8 mouse cellular contexts compared by ENCODE assay signal in the genomic region with DNA sequence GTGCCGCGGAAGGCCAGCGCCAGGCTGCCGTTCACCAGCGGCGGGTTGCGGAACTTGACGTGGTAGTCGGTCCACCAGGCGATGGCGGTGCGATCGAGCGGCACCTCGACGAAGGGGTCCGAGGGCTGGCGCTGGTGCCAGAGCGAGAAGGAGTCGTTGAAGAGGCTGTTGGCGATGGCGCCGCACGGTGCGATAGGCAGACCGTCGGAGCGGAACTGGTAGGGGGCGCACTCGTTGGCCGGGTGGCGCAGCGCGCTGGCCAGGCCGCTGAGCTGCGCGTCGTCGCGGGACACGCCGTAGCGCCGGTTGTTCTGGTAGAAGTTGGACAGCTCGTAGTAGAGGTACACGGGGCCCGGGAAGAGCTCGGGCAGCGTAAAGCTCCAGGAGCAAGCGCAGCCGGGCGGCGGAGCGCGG. TPM values are rescaled to one million over a fixed set of nuclear protein-coding genes. Genes with fewer than 3 reads are reported as not detected.
DNase-seq lines count a peak whose midpoint lies in the region; ATAC-seq and TF ChIP-seq lines count a peak whose summit lies in the region.

No protein-coding gene starts in this region.

- no peak overlapping the region for H3K27ac ChIP-seq in heart, adult 2 months
- H3K27ac ChIP-seq in neural tube, embryonic 15.5 days (replicated peaks), result no peak overlapping the region

- no peaks in the 10 kb centered on the region for H3K36me3 ChIP-seq in heart, adult 2 months (ENCODE audit: control insufficient read depth, insufficient read depth, low read length)
- H3K36me3 ChIP-seq in neural tube, embryonic 15.5 days, result no peaks in the 10 kb centered on the region

- H3K9me3 ChIP-seq in neural tube, embryonic 15.5 days (replicated peaks), result no peaks in the 10 kb centered on the region

- no peak for TF ChIP-seq POLR2A in heart, adult 2 months (IDR thresholded peaks at IDR 0.05; ENCODE audit: insufficient read depth, low read depth, low read length)

- H3K27me3 ChIP-seq in heart, adult 2 months (ENCODE audit: control insufficient read depth, insufficient read depth, low read length), result peaks cover 15% of the 10 kb centered on the region
- peaks cover 87% of the 10 kb centered on the region for H3K27me3 ChIP-seq in neural tube, embryonic 15.5 days (replicated peaks)

- TF ChIP-seq CTCF in heart, adult 2 months (IDR thresholded peaks at IDR 0.05), result peak; percentile 56

- H3K9ac ChIP-seq in heart, adult 2 months (ENCODE audit: low read depth, low read length), result peak overlapping the region; percentile 48
- H3K9ac ChIP-seq in neural tube, embryonic 15.5 days (replicated peaks), result 0 out of 2 replicates have a peak overlapping the region, but pooled peaks have one; percentile 7

- peak overlapping the region; percentile 59 for H3K4me2 ChIP-seq in neural tube, embryonic 15.5 days

- peak; percentile 47; the same call in 1 of the 2 replicates for ATAC-seq in neural tube, embryonic 15.5 days (ENCODE audit: low FRiP score)

- no peak for TF ChIP-seq EP300 in heart, adult 2 months (IDR thresholded peaks at IDR 0.05; ENCODE audit: insufficient read depth, low read depth, low read length)

- intact Hi-C loops in heart, adult 2 months (cut with DNase I), result no loop called here

- DNase-seq in Muller cell, postnatal 12 days (ENCODE audit: inconsistent ontology term), result peak; percentile 32
- DNase-seq in embryo, embryonic 10 days (ENCODE audit: low spot score), result peak; percentile 77
- peak; percentile 44 to 57 for DNase-seq in heart, adult 2 months
- peak; percentile 27 for DNase-seq in kidney, adult 11 months
- peak; percentile 50 for DNase-seq in lung, adult 18-20 months
- DNase-seq in cerebellum, adult 9-11 months, result no peak
- DNase-seq in layer of hippocampus, postnatal 36 days, result no peak

- H3K79me2 ChIP-seq in heart, adult 2 months (replicated peaks; ENCODE audit: control insufficient read depth, insufficient read depth, low read length), result no peaks in the 10 kb centered on the region

- 2% methylated on average over 55 of the region's 55 CpGs for WGBS in heart, adult 2 months
- WGBS in neural tube, embryonic 15.5 days, result 2% methylated on average over 55 of the region's 55 CpGs

- no peaks in the 10 kb centered on the region for H3K4me1 ChIP-seq in heart, adult 2 months (ENCODE audit: control insufficient read depth, insufficient read depth, low read length)
- H3K4me1 ChIP-seq in neural tube, embryonic 15.5 days, result peaks cover 14% of the 10 kb centered on the region

- peak overlapping the region; percentile 54 for H3K4me3 ChIP-seq in heart, adult 2 months
- H3K4me3 ChIP-seq in neural tube, embryonic 15.5 days (replicated peaks), result peak overlapping the region; percentile 38

RNA-seq across cellular contexts. Expression of gene Tmem30b, which starts 0.5 kb away (rescaled TPM):
- total RNA-seq in heart, adult 2 months (2021), result under 1 TPM; 0.18 TPM
- 0.12 and 0.64 TPM in 2 replicates for polyA plus RNA-seq in heart, adult 2 months (2012; rRNA removed)
- polyA plus RNA-seq in neural tube, embryonic 15.5 days (2015; fragmentation: Nextera tagmentation; extraction: Ambion mirVana), result 0.52 and 5.4 TPM in 2 replicates
- not detected for total RNA-seq in layer of hippocampus, postnatal 36 days (2021)

RNA-seq across cellular contexts. Expression of gene Prkch, which starts 38.9 kb away (rescaled TPM):
- 10 to 100 TPM; 16.6 to 17.5 TPM for total RNA-seq in heart, adult 2 months (2021)
- polyA plus RNA-seq in heart, adult 2 months (2012; rRNA removed), result 9.7 and 13.3 TPM in 2 replicates
- 9.2 and 15.5 TPM in 2 replicates for polyA plus RNA-seq in neural tube, embryonic 15.5 days (2015; fragmentation: Nextera tagmentation; extraction: Ambion mirVana)
- total RNA-seq in layer of hippocampus, postnatal 36 days (2021), result 1 to 10 TPM; 3.0 to 3.6 TPM

Comparison
In these comparisons a context has a peak if more than half of its experiments do, and no peak if none do; other contexts are left out.
1. DNase-seq: peak in Muller cell, postnatal 12 days (single experiment), embryo, embryonic 10 days (single experiment), heart, adult 2 months (2 of 2), kidney, adult 11 months (single experiment) and lung, adult 18-20 months (2 of 2); none in cerebellum, adult 9-11 months (single experiment) and layer of hippocampus, postnatal 36 days (0 of 2).